Mouse (Mus musculus) E14TG2a.4 (cell line): ENCODE data around the gene Kif13a.

ENCODE experiments used
- H3K27me3 ChIP-seq: 2 replicates; pipeline ENCODE4 v1.6.1; 2014; ENCODE audit warnings: low read length, control low read depth; ENCODE audit not compliant: insufficient read depth
- H3K36me3 ChIP-seq: 2 replicates; pipeline ENCODE4 v1.6.1; 2014; ENCODE audit warnings: low read length, control low read depth; ENCODE audit not compliant: insufficient read depth
- H3K4me1 ChIP-seq: replicated peaks from 2 replicates; pipeline ENCODE4 v1.6.1; 2014; ENCODE audit warnings: low read depth, low read length, control low read depth
- H3K4me3 ChIP-seq: replicated peaks from 2 replicates; pipeline ENCODE4 v1.5.1; 2014; ENCODE audit warnings: mild to moderate bottlenecking, low read length
- H3K9me3 ChIP-seq: 2 replicates; pipeline ENCODE4 v1.6.1; 2014; ENCODE audit warnings: low read length, control low read depth
- CTCF ChIP-seq: conservative IDR thresholded peaks from 2 replicates; pipeline ENCODE4 v1.5.1; 2014; ENCODE audit warnings: low read length
- NANOG ChIP-seq: IDR thresholded peaks from 2 replicates; pipeline ENCODE4 v1.6.1; 2014; ENCODE audit warnings: borderline replicate concordance, low read length, mixed read lengths
- POU5F1 ChIP-seq: IDR thresholded peaks from 2 replicates; pipeline ENCODE4 v1.6.1; 2014; ENCODE audit warnings: low read length, borderline replicate concordance

Kif13a gene

GRCm38 (mm10) chr13:46884898-46885758 lies 44.5 kb downstream of the Kif13a start:
- no peaks in the 10 kb centered on the region for H3K36me3 ChIP-seq
- peaks cover 22% of the 10 kb centered on the region for H3K4me1 ChIP-seq
- H3K4me3 ChIP-seq: no peak overlapping the region
- no peaks in the 10 kb centered on the region for H3K27me3 ChIP-seq
- TF ChIP-seq POU5F1 (no peak), NANOG (no peak)
- 0 out of 2 replicates have a peak, but pooled peaks cover 3% of the 10 kb centered on the region for H3K9me3 ChIP-seq

GRCm38 (mm10) chr13:46883976-46884375 lies 45.7 kb downstream of the Kif13a start:
- peaks cover 22% of the 10 kb centered on the region for H3K4me1 ChIP-seq
- H3K36me3 ChIP-seq: no peaks in the 10 kb centered on the region
- H3K4me3 ChIP-seq: no peak overlapping the region
- 0 out of 2 replicates have a peak, but pooled peaks cover 3% of the 10 kb centered on the region for H3K9me3 ChIP-seq
- no peaks in the 10 kb centered on the region for H3K27me3 ChIP-seq
- TF ChIP-seq NANOG (no peak), CTCF (no peak), POU5F1 (no peak)

GRCm38 (mm10) chr13:46883381-46883780 lies 46.3 kb downstream of the Kif13a start:
- H3K9me3 ChIP-seq: 0 out of 2 replicates have a peak, but pooled peaks cover 3% of the 10 kb centered on the region
- no peaks in the 10 kb centered on the region for H3K27me3 ChIP-seq
- no peaks in the 10 kb centered on the region for H3K36me3 ChIP-seq
- peaks cover 22% of the 10 kb centered on the region for H3K4me1 ChIP-seq
- H3K4me3 ChIP-seq: no peak overlapping the region
- no peak for TF ChIP-seq POU5F1
- no peak for TF ChIP-seq CTCF
- no peak for TF ChIP-seq NANOG

GRCm38 (mm10) chr13:46880736-46881135 lies 48.9 kb downstream of the Kif13a start:
- H3K27me3 ChIP-seq: no peaks in the 10 kb centered on the region
- TF ChIP-seq NANOG (no peak), POU5F1 (no peak), CTCF (no peak)

GRCm38 (mm10) chr13:46880243-46880642 lies 49.4 kb downstream of the Kif13a start:
- no peaks in the 10 kb centered on the region for H3K27me3 ChIP-seq
- 0 out of 2 replicates have a peak, but pooled peaks cover 3% of the 10 kb centered on the region for H3K9me3 ChIP-seq
- no peaks in the 10 kb centered on the region for H3K36me3 ChIP-seq
- H3K4me3 ChIP-seq: no peak overlapping the region
- peaks cover 10% of the 10 kb centered on the region; the same call in 1 of the 2 replicates for H3K4me1 ChIP-seq
- TF ChIP-seq CTCF: no peak
- no peak for TF ChIP-seq NANOG
- TF ChIP-seq POU5F1: no peak

More at GRCm38 (mm10) chr13:46880736-46881135, 48.9 kb downstream of the Kif13a start:
- H3K36me3 ChIP-seq: no peaks in the 10 kb centered on the region
- H3K4me3 ChIP-seq: no peak overlapping the region
- peaks cover 14% of the 10 kb centered on the region for H3K4me1 ChIP-seq
- 0 out of 2 replicates have a peak, but pooled peaks cover 3% of the 10 kb centered on the region for H3K9me3 ChIP-seq

GRCm38 (mm10) chr13:46877049-46877448 lies 52.6 kb downstream of the Kif13a start:
- no peaks in the 10 kb centered on the region for H3K36me3 ChIP-seq
- TF ChIP-seq POU5F1: no peak
- H3K27me3 ChIP-seq: no peaks in the 10 kb centered on the region
- no peaks in the 10 kb centered on the region for H3K4me1 ChIP-seq
- no peaks in the 10 kb centered on the region for H3K9me3 ChIP-seq
- no peak overlapping the region for H3K4me3 ChIP-seq

GRCm38 (mm10) chr13:46875377-46875776 lies 54.3 kb downstream of the Kif13a start:
- no peaks in the 10 kb centered on the region for H3K36me3 ChIP-seq
- no peaks in the 10 kb centered on the region for H3K4me1 ChIP-seq
- H3K4me3 ChIP-seq: no peak overlapping the region
- TF ChIP-seq CTCF (no peak), NANOG (no peak), POU5F1 (no peak)
- no peaks in the 10 kb centered on the region for H3K9me3 ChIP-seq
- no peaks in the 10 kb centered on the region for H3K27me3 ChIP-seq

GRCm38 (mm10) chr13:46872732-46873131 lies 56.9 kb downstream of the Kif13a start:
- H3K4me1 ChIP-seq: no peaks in the 10 kb centered on the region
- TF ChIP-seq POU5F1: no peak
- TF ChIP-seq CTCF: no peak
- no peak for TF ChIP-seq NANOG
- H3K36me3 ChIP-seq: no peaks in the 10 kb centered on the region
- H3K27me3 ChIP-seq: no peaks in the 10 kb centered on the region
- no peaks in the 10 kb centered on the region for H3K9me3 ChIP-seq
- no peak overlapping the region for H3K4me3 ChIP-seq

- H3K27me3 ChIP-seq: no peaks in the 10 kb centered on the region
- H3K9me3 ChIP-seq: no peaks in the 10 kb centered on the region
- no peak for TF ChIP-seq POU5F1
- no peak for TF ChIP-seq CTCF
- TF ChIP-seq NANOG: no peak
- H3K4me3 ChIP-seq: no peak overlapping the region
- no peaks in the 10 kb centered on the region for H3K4me1 ChIP-seq
- no peaks in the 10 kb centered on the region for H3K36me3 ChIP-seq
Measured at GRCm38 (mm10) chr13:46872194-46872593, 57.5 kb downstream of the Kif13a start.
